Mouse (Mus musculus) CD4-positive, CD25-positive, alpha-beta regulatory T cell, adult 4 months (primary cell): ENCODE measurements around the gene Nav2. TPM values are rescaled to one million over a fixed set of nuclear protein-coding genes. Genes with fewer than 3 reads are reported as not detected.
A peak's percentile ranks its signal among the peaks of the same experiment; 100 is the strongest.

Source experiments
- ATAC-seq: one replicate; pipeline ENCODE4 v1.8.0; 2017
- polyA plus RNA-seq, 2 experiments: library from polyadenylated mRNA; unstranded; fragments of 100-300 nt; shearing (Covaris generic); gene quantifications; one replicate each; pipeline ENCODE4 v1.2.1; 2017

The Nav2 gene
- polyA plus RNA-seq, 2 experiments from 2014 or later, result 30.6 to 45.1 TPM

DNA sequence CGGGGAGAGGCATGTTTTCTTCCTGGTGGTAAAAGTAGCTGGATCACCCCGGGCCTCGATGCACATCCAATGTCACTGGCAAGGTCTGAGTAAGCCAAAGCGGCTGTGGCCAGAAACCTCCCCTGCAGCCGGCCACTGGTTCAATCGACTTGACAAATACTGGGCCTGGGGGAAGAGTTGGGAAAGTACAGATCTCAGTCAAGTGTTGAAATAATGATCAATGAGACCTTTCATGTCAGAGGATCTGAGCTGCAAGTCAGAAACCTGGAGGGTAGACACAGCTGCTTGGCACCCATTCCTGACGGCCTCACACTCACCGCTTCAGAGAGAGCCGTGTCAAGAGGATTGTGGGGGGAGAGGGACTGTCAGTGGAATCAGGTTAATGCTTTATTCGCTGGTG, 548.9 kb downstream of the Nav2 start:
- ATAC-seq, result no peak

GRCm38 (mm10) chr7:49457890-49458289, 549.4 kb downstream of the Nav2 start:
- no peak for ATAC-seq

DNA sequence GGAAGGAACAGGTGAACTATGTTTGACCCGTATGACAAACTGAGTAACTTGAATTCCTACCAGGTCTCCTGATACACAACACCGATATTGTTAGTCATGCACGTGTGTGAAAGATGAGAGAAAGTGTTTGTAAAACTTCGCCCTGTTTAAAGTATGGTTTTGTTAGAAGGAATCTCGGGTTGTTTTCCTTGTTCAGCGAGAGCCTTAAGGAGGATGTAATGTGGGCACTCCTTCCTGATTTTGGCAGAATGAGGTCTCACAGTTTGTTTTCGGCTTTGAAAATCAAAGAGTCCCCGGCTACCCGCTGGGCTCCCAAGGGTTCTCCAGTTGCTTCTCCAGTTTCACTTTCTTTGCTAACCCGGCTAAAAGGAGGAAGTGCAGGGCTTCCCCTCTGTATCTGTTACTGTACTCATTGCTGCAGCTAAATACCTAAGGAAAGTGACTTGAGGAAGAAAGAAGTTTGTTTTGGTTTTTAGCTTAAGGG, 553.9 kb downstream of the Nav2 start:
- peak; percentile 78 for ATAC-seq

GRCm38 (mm10) chr7:49467861-49468260, 559.3 kb downstream of the Nav2 start:
- peak; percentile 67 for ATAC-seq

- no peak for ATAC-seq
Measured at GRCm38 (mm10) chr7:49468492-49469205, 560.1 kb downstream of the Nav2 start.

DNA sequence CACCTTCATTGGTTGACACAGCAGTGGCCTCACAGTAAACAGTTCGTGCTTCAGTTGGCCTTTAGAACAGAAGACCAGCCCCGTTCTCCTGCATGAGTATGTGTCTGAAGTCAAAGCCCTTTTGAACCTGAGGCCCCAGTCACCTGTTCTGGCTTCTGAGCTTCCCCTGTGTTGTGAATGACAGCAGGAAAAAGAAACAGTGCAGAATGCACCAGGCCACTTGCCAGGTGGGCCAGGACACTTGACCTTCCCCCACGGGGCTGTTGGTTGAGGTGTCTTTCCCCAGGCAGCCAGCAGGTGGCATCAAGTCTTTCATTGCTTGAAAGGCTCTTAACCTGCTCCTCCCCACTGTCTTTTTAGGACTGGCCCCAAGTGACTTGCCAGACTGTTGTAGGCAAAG, 562.8 kb downstream of the Nav2 start:
- ATAC-seq, result peak; percentile 60

- no peak for ATAC-seq
Measured at GRCm38 (mm10) chr7:49475282-49475681, 566.8 kb downstream of the Nav2 start.

- ATAC-seq, result no peak
Measured at GRCm38 (mm10) chr7:49476163-49476562, 567.6 kb downstream of the Nav2 start.

GRCm38 (mm10) chr7:49476666-49477065, 568.1 kb downstream of the Nav2 start:
- ATAC-seq, result peak; percentile 32

- ATAC-seq, result no peak
Measured at GRCm38 (mm10) chr7:49477076-49477975, 568.8 kb downstream of the Nav2 start.

DNA sequence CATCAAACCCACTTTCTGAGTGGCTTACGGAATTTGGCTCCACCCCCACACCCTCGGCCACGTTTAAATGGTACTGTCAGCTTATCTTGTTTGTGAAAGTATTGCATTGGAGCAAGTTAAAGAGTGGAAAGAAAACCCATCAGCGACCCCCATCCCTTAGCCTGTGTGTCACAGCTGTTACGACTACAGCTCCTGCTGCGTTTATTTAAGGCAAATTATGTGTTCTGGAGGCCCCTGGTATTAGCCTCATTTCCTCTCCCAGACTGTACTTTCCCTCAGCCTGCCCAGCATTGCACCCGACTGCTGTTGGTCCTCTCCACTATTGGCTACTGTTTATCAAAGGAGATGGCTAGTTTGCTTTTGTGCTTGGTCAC, 569.4 kb downstream of the Nav2 start:
- ATAC-seq, result no peak

DNA sequence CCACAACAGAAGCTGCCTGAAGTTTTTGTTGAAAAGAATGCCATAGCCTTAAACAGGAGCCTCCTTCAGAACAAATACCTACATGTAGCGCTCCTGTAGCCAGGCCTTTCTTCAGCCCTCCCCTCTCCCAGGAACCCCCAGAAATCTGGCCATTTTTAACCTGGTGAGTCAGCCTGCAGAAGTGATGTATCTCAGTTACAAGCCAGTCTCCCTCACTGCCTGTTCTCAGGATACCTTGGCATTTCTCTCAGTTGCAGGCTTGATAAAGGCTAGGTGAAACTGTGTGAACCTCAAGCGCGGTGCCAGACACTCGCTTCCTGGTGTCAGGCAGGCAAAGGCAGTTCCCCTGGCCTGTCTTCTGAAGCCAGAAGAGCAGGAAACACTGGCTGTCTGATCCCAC, 570.4 kb downstream of the Nav2 start:
- no peak for ATAC-seq

GRCm38 (mm10) chr7:49480962-49481361, 572.4 kb downstream of the Nav2 start:
- ATAC-seq, result no peak

DNA sequence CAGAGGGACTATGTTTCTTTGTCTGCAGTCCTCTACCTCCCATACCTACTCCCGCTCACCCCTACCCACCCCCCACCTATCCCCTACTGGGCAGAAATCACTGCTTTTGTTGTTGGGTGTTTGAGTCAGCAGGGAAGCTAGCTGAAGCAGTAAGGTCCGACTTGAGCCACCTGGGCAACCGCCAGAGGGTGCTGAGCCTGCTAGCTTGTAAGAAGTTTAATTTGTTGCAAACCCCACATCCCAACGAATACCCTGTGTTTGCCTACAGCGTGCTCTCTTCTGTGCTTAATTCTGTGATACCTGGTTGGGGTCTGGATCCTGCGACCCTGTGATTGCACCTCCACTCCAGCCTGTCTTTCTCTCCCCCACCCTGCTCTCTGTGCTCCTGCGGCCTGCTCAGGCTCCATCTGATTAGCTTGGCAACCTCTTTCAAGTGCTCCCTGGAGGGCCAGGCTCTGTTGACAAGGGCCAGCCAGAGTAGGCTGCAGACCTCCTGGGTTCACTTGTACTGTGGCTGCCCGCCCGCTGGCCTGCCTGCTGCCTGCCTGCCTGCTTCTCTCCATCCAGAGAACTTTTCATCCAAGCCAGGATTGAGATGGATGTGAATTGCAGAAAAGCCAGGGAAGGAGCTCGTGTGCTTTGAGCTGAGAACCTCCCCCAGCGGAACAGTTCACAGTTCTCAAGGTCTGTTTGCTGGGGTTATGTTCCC, 575.7 kb downstream of the Nav2 start:
- no peak for ATAC-seq

GRCm38 (mm10) chr7:49485292-49485847, 576.9 kb downstream of the Nav2 start:
- no peak for ATAC-seq

GRCm38 (mm10) chr7:49487347-49487746, 578.8 kb downstream of the Nav2 start:
- ATAC-seq, result no peak

DNA sequence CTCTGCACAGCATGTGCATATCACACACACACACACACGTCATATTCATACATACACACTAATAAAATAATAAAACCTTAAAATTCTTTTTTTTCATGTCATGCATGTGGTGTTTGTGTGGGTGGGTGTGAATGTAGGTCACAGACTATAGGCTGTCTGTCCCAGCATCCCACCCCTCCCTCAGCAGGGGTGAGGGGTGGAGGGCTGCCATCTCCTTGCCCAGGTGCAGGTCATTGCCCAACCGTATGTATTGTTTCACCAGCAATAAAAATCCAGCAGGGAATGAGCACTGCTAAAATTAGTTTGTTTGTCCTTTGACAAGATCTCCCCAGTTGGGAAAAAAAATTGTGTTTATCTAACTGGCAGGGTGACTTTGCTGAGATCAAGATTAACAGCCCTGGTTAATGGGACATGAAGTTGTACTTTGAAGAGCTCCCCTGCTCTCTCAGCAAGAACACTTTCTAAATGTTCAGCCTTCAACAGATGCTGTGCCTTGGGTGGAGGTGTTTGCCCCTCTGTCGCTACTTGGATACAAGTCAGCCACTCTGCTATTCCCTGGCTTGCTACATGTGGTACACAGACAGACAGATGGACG, 580.1 kb downstream of the Nav2 start:
- ATAC-seq, result no peak

DNA sequence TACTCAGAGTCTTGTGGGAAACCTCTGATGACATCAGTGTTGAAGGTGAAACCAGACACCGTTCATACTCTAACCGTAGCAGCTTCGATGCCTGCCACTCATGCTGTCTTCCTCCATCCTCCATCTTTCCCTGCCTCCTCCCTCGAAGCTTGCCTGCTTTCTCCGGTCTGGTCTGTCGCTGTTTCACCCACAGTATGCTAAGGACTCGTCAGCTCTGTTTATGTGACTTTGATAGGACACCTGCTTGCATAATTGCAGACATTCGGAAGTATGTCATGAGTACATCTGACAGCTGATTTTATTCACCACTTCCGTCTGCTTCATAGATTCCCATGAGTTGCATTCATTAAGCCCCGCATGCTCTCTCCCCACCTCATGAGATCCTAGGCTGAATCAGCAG, 582.3 kb downstream of the Nav2 start:
- ATAC-seq, result no peak

DNA sequence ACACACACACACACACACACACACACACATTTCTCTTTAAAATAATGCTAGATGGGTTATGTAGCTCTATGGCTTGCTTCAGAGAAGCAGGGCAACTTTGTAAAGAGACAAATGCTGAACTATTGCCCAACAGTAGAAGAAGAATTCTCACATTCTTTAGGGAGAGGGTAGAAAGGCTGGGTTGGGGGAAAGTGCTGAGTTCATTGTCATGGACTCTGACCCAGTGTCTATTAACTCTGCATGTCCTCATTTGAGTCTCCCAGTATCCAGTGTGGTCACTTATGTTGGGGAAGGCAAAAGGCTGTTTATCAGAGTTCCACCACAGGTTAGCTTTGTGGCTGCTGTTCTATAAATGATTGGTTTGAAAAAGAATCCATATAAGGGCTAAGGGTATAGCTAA, 584.1 kb downstream of the Nav2 start:
- no peak for ATAC-seq

GRCm38 (mm10) chr7:49493210-49493609, 584.7 kb downstream of the Nav2 start:
- no peak for ATAC-seq

DNA sequence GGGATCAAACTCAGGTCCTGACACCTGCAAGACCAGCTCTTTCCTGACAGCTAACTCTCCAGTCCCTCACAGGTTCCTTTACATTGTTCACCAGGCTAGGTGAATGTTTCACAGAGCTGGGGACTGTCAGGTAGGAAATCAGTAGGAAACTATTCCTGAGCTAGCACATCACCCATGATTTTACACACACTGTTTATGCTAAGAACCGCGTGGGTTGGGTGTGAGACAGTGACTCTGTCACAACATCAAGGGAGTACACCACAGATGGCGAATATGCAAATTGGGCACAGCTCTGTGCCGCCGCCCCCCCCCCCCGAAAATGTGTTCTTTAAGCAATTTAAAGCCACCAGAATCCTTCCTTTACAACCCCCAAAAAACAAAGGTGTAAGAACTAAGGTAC, 586.1 kb downstream of the Nav2 start:
- peak; percentile 54 for ATAC-seq

DNA sequence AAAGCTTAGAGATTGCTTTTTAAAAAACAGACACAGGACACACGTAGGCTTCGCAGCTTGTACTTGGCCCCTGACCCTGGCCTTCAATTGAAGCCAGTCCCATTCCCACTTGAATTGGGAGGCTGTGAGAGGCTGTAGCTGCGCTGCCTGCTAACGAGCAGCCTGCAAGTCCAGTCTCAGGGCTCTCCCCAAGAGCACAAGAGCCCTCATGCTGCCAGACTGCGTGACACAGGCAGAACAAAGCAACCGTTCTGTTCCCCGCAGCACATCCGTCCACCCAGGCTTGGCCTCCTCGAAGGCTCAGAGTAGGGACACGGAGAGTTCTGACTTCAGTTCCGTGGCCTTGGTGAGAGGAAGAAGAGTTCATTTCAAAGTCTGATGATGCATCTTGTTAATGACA, 587.6 kb downstream of the Nav2 start:
- no peak for ATAC-seq
